Mouse (Mus musculus): ENCODE results near the gene Kcnn3.

Gene Kcnn3

GRCm38 (mm10) chr3:89520618-89521502, 896 bp downstream of the Kcnn3 start:
- DNase-seq (ENCODE audit: low read depth), result no peak

- DNase-seq (ENCODE audit: low read depth), result no peak
Observed at GRCm38 (mm10) chr3:89521503-89521854, 1.5 kb downstream of the Kcnn3 start.

GRCm38 (mm10) chr3:89522450-89523128, 2.6 kb downstream of the Kcnn3 start:
- DNase-seq (ENCODE audit: low read depth), result no peak

GRCm38 (mm10) chr3:89526298-89527090, 6.5 kb downstream of the Kcnn3 start:
- no peak for DNase-seq (ENCODE audit: low read depth)

- DNase-seq (ENCODE audit: low read depth), result peak; percentile 21
Observed at GRCm38 (mm10) chr3:89529796-89530195, 9.8 kb downstream of the Kcnn3 start.

- DNase-seq (ENCODE audit: low read depth), result no peak
Observed at GRCm38 (mm10) chr3:89534566-89535097, 14.7 kb downstream of the Kcnn3 start.

GRCm38 (mm10) chr3:89535147-89535546, 15.2 kb downstream of the Kcnn3 start:
- DNase-seq (ENCODE audit: low read depth), result no peak

- no peak for DNase-seq (ENCODE audit: low read depth)
Observed at GRCm38 (mm10) chr3:89539036-89539739, 19.2 kb downstream of the Kcnn3 start.

GRCm38 (mm10) chr3:89539740-89540370, 19.9 kb downstream of the Kcnn3 start:
- no peak for DNase-seq (ENCODE audit: low read depth)

GRCm38 (mm10) chr3:89540371-89540743, 20.4 kb downstream of the Kcnn3 start:
- peak; percentile 21 for DNase-seq (ENCODE audit: low read depth)

GRCm38 (mm10) chr3:89546951-89547350, 27.0 kb downstream of the Kcnn3 start:
- DNase-seq (ENCODE audit: low read depth), result no peak

- DNase-seq (ENCODE audit: low read depth), result no peak
Observed at GRCm38 (mm10) chr3:89548805-89549204, 28.8 kb downstream of the Kcnn3 start.

GRCm38 (mm10) chr3:89549488-89549887, 29.5 kb downstream of the Kcnn3 start:
- no peak for DNase-seq (ENCODE audit: low read depth)

- DNase-seq (ENCODE audit: low read depth), result no peak
Observed at GRCm38 (mm10) chr3:89551880-89552279, 31.9 kb downstream of the Kcnn3 start.

GRCm38 (mm10) chr3:89553432-89553831, 33.5 kb downstream of the Kcnn3 start:
- no peak for DNase-seq (ENCODE audit: low read depth)

GRCm38 (mm10) chr3:89553946-89554345, 34.0 kb downstream of the Kcnn3 start:
- no peak for DNase-seq (ENCODE audit: low read depth)

GRCm38 (mm10) chr3:89554587-89554986, 34.6 kb downstream of the Kcnn3 start:
- no peak for DNase-seq (ENCODE audit: low read depth)

GRCm38 (mm10) chr3:89557811-89558210, 37.8 kb downstream of the Kcnn3 start:
- DNase-seq (ENCODE audit: low read depth), result no peak

GRCm38 (mm10) chr3:89558972-89559910, 39.3 kb downstream of the Kcnn3 start:
- no peak for DNase-seq (ENCODE audit: low read depth)

- DNase-seq (ENCODE audit: low read depth), result no peak
Observed at GRCm38 (mm10) chr3:89561386-89561785, 41.4 kb downstream of the Kcnn3 start.
